Mouse (Mus musculus) intestine, postnatal 0 days (tissue): ENCODE measurements around the gene Dst. TPM values are rescaled to one million over a fixed set of nuclear protein-coding genes. Genes with fewer than 3 reads are reported as not detected.

ENCODE experiments used
- ATAC-seq: fragments of 200-750 bp; cut with Nextera tagmentation; 2 replicates; pipeline ENCODE4 v1.8.0; 2017; ENCODE audit warnings: mild to moderate bottlenecking, moderate TSS enrichment, moderate library complexity
- H3K27ac ChIP-seq: fragments of 300-500 bp; sonication (generic); 2 replicates; pipeline ENCODE4 v1.5.1; 2014; ENCODE audit warnings: mild to moderate bottlenecking, low read depth, low read length, moderate library complexity
- H3K27me3 ChIP-seq: fragments of 300-500 bp; sonication (generic); replicated peaks from 2 replicates; pipeline ENCODE4 v1.6.1; 2014; ENCODE audit warnings: low read length, mixed read lengths; ENCODE audit not compliant: control insufficient read depth, insufficient read depth
- H3K36me3 ChIP-seq: fragments of 300-500 bp; sonication (generic); 2 replicates; pipeline ENCODE4 v1.6.1; 2014; ENCODE audit warnings: mild to moderate bottlenecking, moderate library complexity; ENCODE audit not compliant: control insufficient read depth, insufficient read depth
- H3K4me1 ChIP-seq: fragments of 300-500 bp; sonication (generic); replicated peaks from 2 replicates; pipeline ENCODE4 v1.6.1; 2014; ENCODE audit warnings: antibody characterized with exemption, low read length, mixed read lengths; ENCODE audit not compliant: control insufficient read depth, insufficient read depth
- H3K4me2 ChIP-seq: fragments of 300-500 bp; sonication (generic); replicated peaks from 2 replicates; pipeline ENCODE4 v1.6.1; 2014; ENCODE audit warnings: low read depth, mild to moderate bottlenecking, moderate library complexity
- H3K4me3 ChIP-seq: fragments of 300-500 bp; sonication (generic); 2 replicates; pipeline ENCODE4 v1.5.1; 2014; ENCODE audit warnings: low read depth, low read length
- H3K9ac ChIP-seq: fragments of 300-500 bp; sonication (generic); 2 replicates; pipeline ENCODE4 v1.6.1; 2014; ENCODE audit warnings: mild to moderate bottlenecking, low read depth, low read length
- H3K9me3 ChIP-seq: fragments of 300-500 bp; sonication (generic); 2 replicates; pipeline ENCODE4 v1.6.1; 2016; ENCODE audit warnings: mixed run types; ENCODE audit not compliant: control insufficient read depth
- CTCF ChIP-seq: sonication (generic); IDR thresholded peaks from 2 replicates; pipeline ENCODE4 v1.5.1; 2016; ENCODE audit warnings: low read depth, mild to moderate bottlenecking, control low read depth, antibody characterized with exemption, moderate library complexity
- WGBS: fragments of 180-500 bp; shearing (Covaris S2); extraction: QIAGEN DNeasy Blood & Tissue Kit; methylation state at CpG from one replicate; pipeline ENCODE4 v1.1.7; 2014; 5-methylcytosine and 5-hydroxymethylcytosine counted together
- polyA plus RNA-seq: library from polyadenylated mRNA; unstranded; fragments of >200 nt; fragmentation: Nextera tagmentation; extraction: Ambion mirVana; gene quantifications from 2 replicates; pipeline ENCODE4 v1.2.1, GENCODE M21; 2015

Dst gene
- polyA plus RNA-seq, 1 experiment from 2014 or later = 19.0 TPM

GRCm38 (mm10) chr1:33898373-33898772 is 9.7 kb upstream of the Dst start:
- Histone ChIP-seq H3K27ac (no peak overlapping the region), H3K9ac (no peak overlapping the region), H3K4me1 (no peaks in the 10 kb centered on the region), H3K36me3 (no peaks in the 10 kb centered on the region), H3K4me3 (no peak overlapping the region), H3K27me3 (no peaks in the 10 kb centered on the region), H3K9me3 (no peaks in the 10 kb centered on the region), H3K4me2 (no peak overlapping the region)
- ATAC-seq = no peak
- WGBS = 87% methylated on average over 6 of the region's 6 CpGs
- no peak for TF ChIP-seq CTCF

DNA sequence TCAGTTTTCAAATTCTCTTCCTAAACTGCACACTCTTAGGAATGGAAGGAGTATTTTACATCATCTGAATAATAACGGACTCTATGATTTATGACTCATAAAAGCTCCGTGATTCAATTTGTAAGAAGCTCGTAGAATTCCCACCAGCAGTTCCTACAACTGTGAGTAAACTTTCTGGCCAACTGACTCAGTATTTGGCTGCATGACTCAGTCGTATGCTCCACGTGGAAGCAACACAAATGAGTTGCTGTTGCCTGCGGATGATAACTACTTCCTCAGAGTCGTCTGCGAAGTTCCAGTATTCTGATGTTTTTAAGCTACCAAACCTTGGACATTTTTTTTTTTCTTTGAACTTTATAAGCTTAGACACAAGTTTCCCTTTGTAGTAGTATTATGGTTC is 7.8 kb upstream of the Dst start:
- ATAC-seq = no peak
- H3K27ac ChIP-seq = no peak overlapping the region
- H3K9ac ChIP-seq = no peak overlapping the region
- H3K4me2 ChIP-seq = no peak overlapping the region
- H3K4me1 ChIP-seq = no peaks in the 10 kb centered on the region
- H3K36me3 ChIP-seq = no peaks in the 10 kb centered on the region
- H3K27me3 ChIP-seq = no peaks in the 10 kb centered on the region
- WGBS = 61% methylated on average over 8 of the region's 8 CpGs
- H3K4me3 ChIP-seq = no peak overlapping the region
- H3K9me3 ChIP-seq = no peaks in the 10 kb centered on the region
- TF ChIP-seq CTCF = no peak

DNA sequence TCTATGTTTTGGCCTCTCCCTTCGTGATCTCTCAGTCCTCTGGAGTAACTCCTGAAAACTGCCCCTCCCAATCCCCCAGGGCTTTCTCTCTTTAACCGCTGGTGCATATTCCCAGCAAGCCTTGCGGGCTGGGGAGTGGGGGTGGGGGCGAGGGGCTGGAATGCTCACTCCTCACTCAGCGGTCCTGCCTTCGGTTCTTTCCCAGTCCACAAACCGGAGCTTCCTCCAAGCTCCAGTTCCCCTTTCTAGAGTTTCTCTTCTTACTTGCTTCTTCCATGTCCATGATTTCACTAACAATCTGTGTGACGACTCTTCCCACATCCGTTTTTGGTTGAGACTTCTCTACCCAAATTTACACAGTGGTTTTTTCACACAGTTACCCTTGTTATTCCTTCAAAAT is 4.4 kb upstream of the Dst start:
- Histone ChIP-seq H3K9ac (no peak overlapping the region), H3K4me1 (peaks cover 6% of the 10 kb centered on the region; the same call in 1 of the 2 replicates), H3K9me3 (no peaks in the 10 kb centered on the region), H3K36me3 (no peaks in the 10 kb centered on the region), H3K4me2 (no peak overlapping the region), H3K27ac (no peak overlapping the region), H3K4me3 (no peak overlapping the region), H3K27me3 (peaks cover 28% of the 10 kb centered on the region)
- TF ChIP-seq CTCF = no peak
- ATAC-seq = no peak
- whole genome bisulfite sequencing = 23% methylated on average over 9 of the region's 9 CpGs

DNA sequence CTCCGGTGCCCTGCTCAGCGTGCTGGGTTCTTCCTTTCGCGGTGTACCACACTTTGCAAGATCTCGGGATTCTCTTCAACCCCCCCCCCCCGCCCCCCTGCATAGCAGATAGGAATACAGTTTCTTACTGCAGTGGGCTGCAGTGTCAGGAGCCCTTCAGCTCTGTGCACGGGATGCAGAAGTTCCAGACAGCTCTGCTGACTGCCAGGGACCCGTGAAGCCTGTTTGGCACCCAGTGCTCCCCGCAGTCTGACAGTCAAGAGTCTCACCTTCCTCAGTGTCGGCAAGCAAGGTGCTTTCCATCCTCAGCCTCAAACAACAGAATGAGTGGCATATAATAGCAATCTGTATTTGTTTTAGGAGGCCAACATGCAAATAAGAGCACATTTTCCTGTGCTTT is 1.8 kb upstream of the Dst start:
- no peak for TF ChIP-seq CTCF
- H3K4me1 ChIP-seq = peaks cover 6% of the 10 kb centered on the region; the same call in 1 of the 2 replicates
- H3K9ac ChIP-seq = no peak overlapping the region
- no peaks in the 10 kb centered on the region for H3K9me3 ChIP-seq
- WGBS = 27% methylated on average over 10 of the region's 10 CpGs
- ATAC-seq = no peak
- peaks cover 39% of the 10 kb centered on the region for H3K27me3 ChIP-seq
- H3K4me2 ChIP-seq = no peak overlapping the region
- H3K27ac ChIP-seq = no peak overlapping the region
- H3K36me3 ChIP-seq = no peaks in the 10 kb centered on the region
- H3K4me3 ChIP-seq = no peak overlapping the region

DNA sequence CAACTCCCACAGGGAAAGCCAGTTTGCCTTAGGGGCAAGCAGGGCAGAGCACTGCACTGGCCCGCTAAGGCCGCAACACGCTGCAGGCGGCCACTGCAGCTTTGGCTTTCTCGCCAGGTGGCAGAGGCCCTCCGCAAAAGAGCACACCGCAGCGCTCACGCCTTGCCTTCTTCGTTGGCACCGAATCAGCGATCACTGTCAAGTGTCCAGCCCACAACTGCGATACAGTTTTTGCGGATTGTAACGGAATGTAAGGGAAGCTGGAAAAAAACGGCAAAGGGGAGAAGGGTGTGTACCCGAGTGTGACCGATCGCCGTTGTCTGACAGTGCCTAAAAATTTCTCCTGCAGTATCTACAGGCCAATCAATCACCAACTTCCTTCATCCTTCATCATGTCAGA is 1.1 kb upstream of the Dst start:
- WGBS = 7% methylated on average over 20 of the region's 20 CpGs
- H3K4me3 ChIP-seq = peak overlapping the region; percentile 50
- H3K4me2 ChIP-seq = peak overlapping the region; percentile 95
- peaks cover 6% of the 10 kb centered on the region; the same call in 1 of the 2 replicates for H3K4me1 ChIP-seq
- no peak for ATAC-seq
- H3K9me3 ChIP-seq = no peaks in the 10 kb centered on the region
- no peaks in the 10 kb centered on the region for H3K36me3 ChIP-seq
- no peak overlapping the region for H3K9ac ChIP-seq
- TF ChIP-seq CTCF = peak; percentile 11; the same call in 1 of the 2 replicates
- no peak overlapping the region for H3K27ac ChIP-seq
- peaks cover 39% of the 10 kb centered on the region for H3K27me3 ChIP-seq

DNA sequence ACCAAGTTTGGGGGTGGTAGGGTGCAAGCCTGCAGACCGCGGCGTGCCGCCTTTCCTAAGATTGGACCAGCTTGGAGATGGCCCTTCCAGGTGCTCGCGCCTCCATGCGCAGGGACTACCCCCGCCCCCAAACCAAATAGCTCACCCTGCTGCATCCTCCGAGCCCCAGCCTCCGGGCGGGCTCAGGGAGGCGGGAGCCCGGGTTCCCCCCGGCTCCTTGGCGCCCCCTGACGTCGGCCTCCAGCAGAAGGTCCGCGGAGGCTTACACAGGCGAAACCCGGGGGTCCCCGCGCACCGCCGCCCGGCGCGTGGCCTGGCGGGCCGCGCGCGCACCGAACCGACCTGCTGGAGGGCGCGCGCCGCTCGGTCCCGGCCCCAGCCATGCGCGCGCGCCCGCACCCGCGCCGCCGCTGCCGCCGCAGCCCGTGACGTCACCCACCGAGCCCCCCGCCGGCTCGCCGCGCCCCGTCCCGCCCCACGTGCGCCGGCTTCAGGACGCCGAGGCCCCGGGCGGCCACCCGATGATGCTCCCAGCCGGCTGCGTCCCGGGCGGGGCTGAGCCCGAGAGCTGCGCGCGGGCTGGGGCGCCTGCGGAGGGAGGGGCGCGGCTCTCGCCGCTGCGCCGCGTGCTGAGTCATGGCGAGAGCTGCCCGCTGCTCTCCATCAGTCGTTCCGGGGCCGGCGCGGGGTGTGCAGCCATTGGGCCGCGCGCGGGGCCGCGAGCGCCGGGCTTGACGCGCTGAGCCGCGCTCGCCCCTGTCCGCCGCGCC is 419 bp upstream of the Dst start, which contains the start of gene Bend6:
TSS of gene Bend6 (minus strand) at position 396 of the 770 bp plus-strand sequence.
- TF ChIP-seq CTCF = peak; percentile 52
- Histone ChIP-seq H3K9ac (peak within 1 kb of the TSS; percentile 44; the same call in 1 of the 2 replicates), H3K36me3 (no peaks in the 10 kb centered on the region), H3K4me3 (peak within 1 kb of the TSS; percentile 50), H3K27me3 (peaks cover 39% of the 10 kb centered on the region), H3K27ac (no peak within 1 kb of the TSS), H3K4me1 (peaks cover 6% of the 10 kb centered on the region; the same call in 1 of the 2 replicates), H3K9me3 (no peaks in the 10 kb centered on the region), H3K4me2 (peak within 1 kb of the TSS; percentile 95)
- WGBS = under 1% methylated on average over 52 of the region's 110 CpGs
- ATAC-seq = peak; percentile 77
